Mouse (Mus musculus) forebrain, postnatal 0 days (tissue): Measurements from ENCODE around the gene Serpina12. TPM values are rescaled to one million over a fixed set of nuclear protein-coding genes. Genes with fewer than 3 reads are reported as not detected.

Source experiments
- ATAC-seq: fragments of 200-750 bp; cut with Nextera tagmentation; 2 replicates; pipeline ENCODE4 v1.8.0; 2017; ENCODE audit warnings: mild to moderate bottlenecking, moderate library complexity
- DNase-seq: peaks from one replicate; pipeline ENCODE4 v3.0.0-alpha.2; 2015
- H3K27ac ChIP-seq: fragments of 300-500 bp; sonication (generic); 2 replicates; pipeline ENCODE4 v1.5.1; 2014; ENCODE audit warnings: low read depth, mild to moderate bottlenecking, antibody characterized with exemption, low read length, moderate library complexity, mixed read lengths
- H3K27me3 ChIP-seq: fragments of 300-500 bp; sonication (generic); 2 replicates; pipeline ENCODE4 v1.6.1; 2014; ENCODE audit warnings: mild to moderate bottlenecking, low read length, mixed read lengths; ENCODE audit not compliant: insufficient read depth
- H3K36me3 ChIP-seq: fragments of 300-500 bp; sonication (generic); 2 replicates; pipeline ENCODE4 v1.6.1; 2014; ENCODE audit warnings: mild to moderate bottlenecking, moderate library complexity; ENCODE audit not compliant: insufficient read depth
- H3K4me1 ChIP-seq: fragments of 300-500 bp; sonication (generic); 2 replicates; pipeline ENCODE4 v1.6.1; 2014; ENCODE audit warnings: antibody characterized with exemption; ENCODE audit not compliant: insufficient read depth
- H3K4me2 ChIP-seq: fragments of 300-500 bp; sonication (generic); 2 replicates; pipeline ENCODE4 v1.6.1; 2014; ENCODE audit warnings: low read depth, mild to moderate bottlenecking, moderate library complexity
- H3K4me3 ChIP-seq: fragments of 300-500 bp; sonication (generic); 2 replicates; pipeline ENCODE4 v1.5.1; 2014; ENCODE audit warnings: low read depth, low read length, mixed read lengths
- H3K9ac ChIP-seq: fragments of 300-500 bp; sonication (generic); 2 replicates; pipeline ENCODE4 v1.6.1; 2014; ENCODE audit warnings: mild to moderate bottlenecking
- H3K9me3 ChIP-seq: fragments of 300-500 bp; sonication (generic); 2 replicates; pipeline ENCODE4 v1.6.1; 2016; ENCODE audit warnings: low read length
- CTCF ChIP-seq: sonication (generic); IDR thresholded peaks from 2 replicates; pipeline ENCODE4 v1.5.1; 2016; ENCODE audit warnings: antibody characterized with exemption, control low read depth, low read depth
- WGBS: fragments of 180-500 bp; shearing (Covaris S2); extraction: QIAGEN DNeasy Blood & Tissue Kit; methylation state at CpG from one replicate; pipeline ENCODE4 v1.1.7; 2014; 5-methylcytosine and 5-hydroxymethylcytosine counted together
- polyA plus RNA-seq: library from polyadenylated mRNA; unstranded; fragments of >200 nt; fragmentation: Nextera tagmentation; extraction: Ambion mirVana; gene quantifications from 2 replicates; pipeline ENCODE4 v1.2.1, GENCODE M21; 2015
- total RNA-seq: library from RNA; depleted of rRNA; stranded (reverse); fragments of >200 nt; gene quantifications from 2 replicates; pipeline ENCODE4 v1.2.3, GENCODE M21; 2014

The Serpina12 gene
- total and polyA plus RNA-seq, 2 experiments from 2014 or later, result not detected

DNA sequence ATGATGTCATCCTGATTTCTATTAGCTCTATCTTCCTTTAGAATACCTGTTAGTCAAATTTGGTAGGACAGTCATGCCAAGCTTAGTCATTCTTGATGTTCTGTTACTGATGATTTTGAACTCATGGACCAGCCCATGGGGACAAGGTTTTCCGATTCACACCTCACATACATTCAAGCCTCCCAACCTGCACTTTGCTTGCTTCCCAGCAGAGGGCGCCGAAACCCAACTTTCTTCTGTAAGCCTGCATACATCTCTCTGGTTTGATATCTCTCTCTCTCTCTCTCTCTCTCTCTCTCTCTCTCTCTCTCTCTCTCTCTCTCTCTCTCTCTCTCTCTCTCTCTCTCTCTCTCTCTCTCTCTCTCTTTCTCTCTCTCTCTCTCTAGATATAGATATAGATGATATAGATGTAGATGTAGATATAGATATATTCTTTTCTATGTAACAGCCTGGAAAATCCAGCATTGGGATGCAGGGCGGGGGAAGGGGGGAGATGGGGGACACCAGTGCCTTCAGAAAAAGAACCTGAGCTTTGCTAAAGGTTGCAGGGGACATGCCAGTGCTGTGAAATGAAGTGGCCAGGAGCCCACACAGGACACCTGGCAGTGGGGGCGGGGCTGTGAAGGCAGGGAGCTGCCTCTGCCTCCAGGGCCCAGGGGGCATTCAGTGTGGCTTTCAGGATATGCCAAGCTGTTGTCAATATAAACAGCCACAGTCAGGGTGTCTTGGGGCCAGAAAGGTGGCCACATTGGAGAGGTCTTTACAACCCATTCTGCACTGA lies 48.8 kb downstream of the Serpina12 start:
- Histone ChIP-seq H3K9me3 (no peaks in the 10 kb centered on the region), H3K4me3 (no peak overlapping the region), H3K27ac (no peak overlapping the region), H3K4me2 (no peak overlapping the region), H3K27me3 (no peaks in the 10 kb centered on the region), H3K36me3 (no peaks in the 10 kb centered on the region), H3K9ac (no peak overlapping the region), H3K4me1 (no peaks in the 10 kb centered on the region)
- DNase-seq (peak; percentile 86), ATAC-seq (peak; percentile 71)
- peak; percentile 89 for TF ChIP-seq CTCF
- 40% methylated on average over 5 of the region's 5 CpGs for WGBS

DNA sequence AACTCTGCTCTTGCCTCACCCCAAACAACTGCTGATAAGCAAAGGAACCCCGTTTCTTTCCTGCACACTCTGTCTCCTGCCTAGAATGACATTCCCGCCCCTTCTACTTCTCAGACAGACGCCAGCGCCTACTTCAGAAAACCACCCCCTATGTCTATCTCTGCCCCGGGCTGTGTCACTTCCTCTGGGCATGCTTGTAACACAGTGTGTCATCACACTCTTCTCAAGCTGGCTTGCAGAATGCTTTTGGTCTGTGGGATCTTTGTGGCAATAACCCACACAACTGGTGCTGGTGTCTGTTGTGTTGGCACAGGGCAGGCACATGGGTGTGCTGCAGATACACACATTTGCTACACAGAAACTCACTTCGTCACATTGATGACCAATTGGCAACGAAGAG lies 51.3 kb downstream of the Serpina12 start:
- DNase-seq, result no peak
- Histone ChIP-seq H3K4me1 (no peaks in the 10 kb centered on the region), H3K4me3 (no peak overlapping the region), H3K27me3 (no peaks in the 10 kb centered on the region), H3K9me3 (no peaks in the 10 kb centered on the region), H3K4me2 (no peak overlapping the region), H3K27ac (no peak overlapping the region), H3K9ac (no peak overlapping the region), H3K36me3 (no peaks in the 10 kb centered on the region)
- 82% methylated on average over 7 of the region's 7 CpGs for WGBS
- 0 out of 2 replicates have a peak, but pooled peaks have one; percentile 12 for ATAC-seq
- no peak for TF ChIP-seq CTCF

DNA sequence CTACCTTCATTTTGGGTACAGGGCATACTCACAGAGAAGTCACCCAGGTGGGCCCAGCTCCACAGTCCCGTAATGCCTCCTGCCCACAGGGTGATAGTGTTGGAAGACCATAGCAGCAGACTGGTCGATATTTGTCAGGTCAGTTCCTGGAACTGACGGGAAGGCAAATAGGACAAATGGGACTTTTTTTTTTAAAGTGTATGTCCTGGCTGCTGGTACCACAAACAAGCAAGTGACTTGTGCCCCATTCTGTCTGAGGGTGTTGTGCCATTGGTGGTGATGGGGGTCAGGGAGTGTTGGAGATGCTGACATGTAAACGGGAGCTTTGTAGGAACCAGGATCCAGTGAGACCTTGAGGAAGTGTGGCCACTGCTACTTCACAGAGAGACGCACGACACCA lies 54.4 kb downstream of the Serpina12 start, which contains the start of gene Serpina11:
Gene Serpina11 (minus strand): TSS at position 101 of the 400 bp plus-strand sequence.
- ATAC-seq (no peak), DNase-seq (no peak)
- Histone ChIP-seq H3K4me1 (no peaks in the 10 kb centered on the region), H3K27ac (no peak within 1 kb of the TSS), H3K9ac (no peak within 1 kb of the TSS), H3K36me3 (no peaks in the 10 kb centered on the region), H3K4me3 (no peak within 1 kb of the TSS), H3K27me3 (no peaks in the 10 kb centered on the region), H3K9me3 (no peaks in the 10 kb centered on the region), H3K4me2 (no peak within 1 kb of the TSS)
- WGBS, result 92% methylated on average over 6 of the region's 6 CpGs
- no peak for TF ChIP-seq CTCF

DNA sequence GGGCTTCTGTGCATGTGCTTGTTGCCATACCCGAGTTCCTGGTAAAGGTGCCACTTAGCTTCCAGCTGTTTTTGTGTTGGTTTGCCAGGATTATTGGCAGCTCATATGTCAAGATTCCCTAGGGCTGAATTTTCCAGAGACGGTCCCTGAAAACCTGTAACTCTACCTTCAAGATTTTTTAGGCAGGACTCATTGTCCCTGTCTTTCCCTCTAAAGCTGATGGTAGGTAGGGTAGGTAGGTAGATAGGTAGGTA lies 54.8 kb downstream of the Serpina12 start:
- no peaks in the 10 kb centered on the region for H3K9me3 ChIP-seq
- TF ChIP-seq CTCF, result no peak
- H3K27me3 ChIP-seq, result no peaks in the 10 kb centered on the region
- no peak for ATAC-seq
- H3K36me3 ChIP-seq, result no peaks in the 10 kb centered on the region
- H3K27ac ChIP-seq, result no peak overlapping the region
- H3K4me3 ChIP-seq, result no peak overlapping the region
- H3K4me1 ChIP-seq, result no peaks in the 10 kb centered on the region
- WGBS, result 76% methylated on average over 2 of the region's 2 CpGs
- DNase-seq, result no peak
- H3K4me2 ChIP-seq, result no peak overlapping the region
- H3K9ac ChIP-seq, result no peak overlapping the region

DNA sequence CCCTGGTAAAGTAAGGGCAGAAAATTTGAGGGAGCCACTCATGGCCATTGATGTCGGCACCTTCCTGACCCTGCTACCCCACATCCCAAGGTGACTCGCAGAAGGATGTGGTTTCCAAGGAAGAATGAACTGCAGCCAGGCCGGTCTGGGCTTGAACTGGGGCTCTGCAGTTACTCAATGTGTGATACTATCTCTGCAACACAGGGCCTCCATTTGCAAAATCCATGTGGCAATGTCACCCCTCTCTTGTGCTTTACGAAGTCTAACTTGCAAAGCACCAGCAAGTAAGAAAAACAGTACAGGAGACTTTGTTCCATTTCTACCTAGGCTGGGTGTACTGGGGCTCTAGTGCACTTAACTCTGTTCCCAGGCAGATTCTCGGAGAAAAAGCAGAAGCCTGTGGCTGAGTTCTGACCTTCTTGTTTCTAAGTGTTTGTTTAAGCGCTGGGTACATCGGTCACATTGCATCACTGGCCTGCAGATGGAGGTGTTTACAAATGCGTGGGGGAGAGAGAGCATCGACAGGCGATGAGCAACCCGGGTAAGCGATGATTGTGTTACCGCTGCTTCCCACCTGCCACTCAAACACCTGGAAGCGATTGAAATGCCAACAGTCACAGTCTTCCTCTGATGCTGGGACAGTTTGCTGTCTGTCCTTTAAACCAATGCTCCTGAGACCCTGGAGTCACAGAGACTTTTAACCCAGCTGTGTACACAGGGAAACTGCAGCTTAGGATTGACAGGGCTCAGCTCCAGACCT lies 55.3 kb downstream of the Serpina12 start:
- 67% methylated on average over 14 of the region's 14 CpGs for WGBS
- no peaks in the 10 kb centered on the region for H3K9me3 ChIP-seq
- no peak for DNase-seq

GRCm38 (mm10) chr12:103985868-103986267 lies 58.4 kb downstream of the Serpina12 start:
- 71% methylated on average over 5 of the region's 5 CpGs for WGBS
- no peak overlapping the region for H3K4me3 ChIP-seq
- H3K9me3 ChIP-seq, result no peaks in the 10 kb centered on the region
- DNase-seq, result no peak
- no peak overlapping the region for H3K27ac ChIP-seq
- H3K4me1 ChIP-seq, result 0 out of 2 replicates have a peak, but pooled peaks cover 4% of the 10 kb centered on the region
- H3K36me3 ChIP-seq, result no peaks in the 10 kb centered on the region
- no peak overlapping the region for H3K4me2 ChIP-seq
- ATAC-seq, result no peak
- TF ChIP-seq CTCF, result no peak
- no peak overlapping the region for H3K9ac ChIP-seq
- no peaks in the 10 kb centered on the region for H3K27me3 ChIP-seq

More for the DNA sequence above, 55.3 kb downstream of the Serpina12 start:
- Histone ChIP-seq H3K4me1 (no peaks in the 10 kb centered on the region), H3K4me3 (no peak overlapping the region), H3K36me3 (no peaks in the 10 kb centered on the region), H3K9ac (no peak overlapping the region), H3K27ac (no peak overlapping the region), H3K27me3 (no peaks in the 10 kb centered on the region), H3K4me2 (no peak overlapping the region)
- no peak for ATAC-seq
- TF ChIP-seq CTCF, result no peak

GRCm38 (mm10) chr12:103984935-103985334 lies 59.3 kb downstream of the Serpina12 start:
- DNase-seq (peak; percentile 61), ATAC-seq (no peak)
- Histone ChIP-seq H3K9ac (no peak overlapping the region), H3K4me1 (0 out of 2 replicates have a peak, but pooled peaks cover 4% of the 10 kb centered on the region), H3K27me3 (no peaks in the 10 kb centered on the region), H3K4me3 (no peak overlapping the region), H3K9me3 (no peaks in the 10 kb centered on the region), H3K27ac (no peak overlapping the region), H3K36me3 (no peaks in the 10 kb centered on the region), H3K4me2 (no peak overlapping the region)
- WGBS, result 64% methylated on average over 4 of the region's 4 CpGs
- TF ChIP-seq CTCF, result peak; percentile 68
